Mouse (Mus musculus): ENCODE data around the gene Arr3.
A peak's percentile ranks its signal among the peaks of the same experiment; 100 is the strongest.

Arr3 gene

GRCm38 (mm10) chrX:100605314-100605713 is at the start of gene Arr3:
Gene Arr3, plus strand, starts transcription at chrX:100605497.
- no peak for DNase-seq (ENCODE audit: low read depth, low spot score)

GRCm38 (mm10) chrX:100556026-100556425 is 49.3 kb upstream of the Arr3 start:
- no peak for DNase-seq (ENCODE audit: low read depth, low spot score)

DNA sequence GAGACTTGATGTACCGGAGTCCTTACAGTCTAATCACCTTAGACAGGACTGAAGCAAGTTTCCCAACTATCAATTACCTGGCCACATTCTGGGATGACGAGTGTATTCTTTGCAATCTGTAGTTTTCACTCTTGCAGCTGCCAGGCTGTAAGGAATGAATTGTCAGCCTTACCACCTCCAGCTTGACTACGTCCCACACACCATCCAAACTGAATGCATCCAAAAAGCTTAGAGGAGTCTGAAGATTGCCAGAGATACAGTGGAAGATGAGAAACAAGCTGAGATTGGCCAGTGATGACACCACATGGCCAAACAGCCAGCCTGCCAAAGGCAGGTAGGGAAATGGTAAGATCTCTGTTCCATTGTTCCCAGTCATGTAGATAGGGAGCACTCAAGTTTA is 39.6 kb upstream of the Arr3 start:
- DNase-seq (ENCODE audit: low read depth, low spot score) = no peak

DNA sequence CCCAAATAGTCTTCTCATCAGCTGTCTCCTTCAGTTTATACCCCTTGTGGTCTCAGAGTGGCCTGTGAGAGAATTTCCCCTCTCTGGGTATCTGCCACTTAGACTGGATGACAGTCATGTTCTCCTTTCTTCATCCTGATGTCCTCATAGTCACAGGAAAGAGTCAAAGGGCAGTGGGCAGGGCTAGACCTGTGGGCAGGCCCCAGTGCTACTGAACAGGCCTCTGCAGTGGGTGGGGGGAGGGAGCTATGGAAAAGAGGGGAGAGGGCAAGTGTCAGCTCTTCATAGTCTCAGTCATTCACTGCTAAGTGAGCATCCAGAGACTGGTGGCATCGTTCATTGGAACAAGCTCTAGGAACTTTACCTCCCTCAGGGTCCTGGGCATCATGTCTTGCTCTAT is 33.3 kb upstream of the Arr3 start, which contains the start of gene Awat1:
Gene Awat1 (plus strand): TSS at position 301 of the 400 bp plus-strand sequence.
- DNase-seq (ENCODE audit: low read depth, low spot score) = no peak

- DNase-seq (ENCODE audit: low read depth, low spot score) = no peak
These were observed 10.5 kb upstream of the Arr3 start, which contains the start of gene P2ry4 for GRCm38 (mm10) chrX:100594791-100595190. Gene P2ry4, minus strand, starts transcription at chrX:100594869.

DNA sequence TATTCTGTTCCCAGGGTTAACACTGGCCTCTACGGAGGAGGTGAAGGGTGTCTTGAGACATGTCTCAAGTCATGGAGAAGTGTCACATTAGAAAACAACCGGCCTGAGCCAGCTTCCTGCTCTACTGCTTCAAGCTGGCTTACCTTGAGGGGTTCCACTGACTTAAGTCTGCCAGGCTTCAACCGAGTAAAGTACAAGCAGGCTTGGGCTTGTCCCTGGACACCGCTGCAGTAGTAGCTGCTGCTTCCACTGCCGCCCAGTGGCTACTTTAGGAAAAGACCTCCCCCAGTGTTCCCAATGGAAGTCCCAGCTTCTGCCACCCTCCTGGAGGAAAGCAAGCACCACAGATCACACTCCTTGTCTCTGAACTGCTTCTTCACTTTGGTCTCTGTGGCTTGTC is 7.9 kb upstream of the Arr3 start:
- DNase-seq (ENCODE audit: low read depth, low spot score) = peak; percentile 27

DNA sequence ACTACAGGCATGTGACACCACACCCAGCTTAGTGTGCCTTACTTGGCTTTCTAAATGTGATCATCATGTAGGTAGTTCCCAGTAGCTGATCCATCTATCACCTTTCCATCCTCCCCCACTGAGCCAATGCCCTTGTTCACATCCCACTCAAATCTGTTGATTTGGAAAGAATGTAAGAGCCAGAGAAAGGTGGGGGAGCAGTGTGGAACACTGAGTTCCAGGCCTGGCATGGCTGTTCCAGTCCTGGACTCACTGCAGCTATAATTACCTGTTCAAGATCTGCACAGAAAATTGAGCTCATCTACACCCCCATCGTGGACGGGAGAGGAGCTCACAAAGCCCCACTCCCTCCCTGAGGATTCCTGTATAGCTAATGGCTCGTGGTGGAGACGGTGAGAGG is 5.5 kb upstream of the Arr3 start:
- no peak for DNase-seq (ENCODE audit: low read depth, low spot score)

DNA sequence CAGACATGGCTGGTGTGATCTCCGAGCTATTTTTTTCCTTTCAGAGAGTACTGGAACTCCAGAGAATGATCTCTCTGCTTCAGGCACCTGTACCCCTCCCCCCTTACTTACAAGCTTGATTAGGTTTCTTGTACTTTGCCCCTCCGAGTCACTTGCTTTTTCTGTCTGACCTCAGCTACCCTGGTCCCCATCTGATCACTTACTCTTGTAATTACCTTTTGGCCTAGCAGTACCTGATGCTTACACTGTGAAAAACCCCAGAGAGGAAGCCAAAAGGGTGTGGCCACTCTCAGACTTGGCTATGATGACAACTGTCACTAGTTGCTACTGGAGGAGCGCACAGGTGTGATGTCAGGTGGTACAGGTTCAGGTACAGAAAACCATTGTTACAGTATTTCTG is 13.2 kb downstream of the Arr3 start:
- no peak for DNase-seq (ENCODE audit: low read depth, low spot score)

DNA sequence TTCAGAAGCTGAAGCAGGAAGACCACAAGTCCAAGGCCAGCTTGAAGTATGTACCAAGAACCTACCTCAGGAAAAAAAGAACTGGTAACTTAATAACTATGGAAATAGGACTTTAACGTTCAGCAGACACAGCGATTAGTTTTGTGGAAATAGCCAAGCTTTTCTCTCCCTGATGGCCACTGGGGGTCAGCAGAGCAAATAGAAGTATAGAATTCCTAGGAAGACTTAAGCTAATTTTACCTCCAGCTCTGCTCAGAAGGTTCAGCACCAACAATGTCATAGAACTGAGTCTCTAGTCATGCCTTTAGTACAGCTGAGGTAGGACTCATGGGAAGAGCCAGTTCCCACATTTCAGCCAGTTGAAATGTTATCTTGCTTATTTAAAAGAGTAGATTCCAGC is 16.1 kb downstream of the Arr3 start:
- DNase-seq (ENCODE audit: low read depth, low spot score) = no peak

- DNase-seq (ENCODE audit: low read depth, low spot score) = no peak
These were observed 18.9 kb downstream of the Arr3 start for GRCm38 (mm10) chrX:100624242-100624641.

DNA sequence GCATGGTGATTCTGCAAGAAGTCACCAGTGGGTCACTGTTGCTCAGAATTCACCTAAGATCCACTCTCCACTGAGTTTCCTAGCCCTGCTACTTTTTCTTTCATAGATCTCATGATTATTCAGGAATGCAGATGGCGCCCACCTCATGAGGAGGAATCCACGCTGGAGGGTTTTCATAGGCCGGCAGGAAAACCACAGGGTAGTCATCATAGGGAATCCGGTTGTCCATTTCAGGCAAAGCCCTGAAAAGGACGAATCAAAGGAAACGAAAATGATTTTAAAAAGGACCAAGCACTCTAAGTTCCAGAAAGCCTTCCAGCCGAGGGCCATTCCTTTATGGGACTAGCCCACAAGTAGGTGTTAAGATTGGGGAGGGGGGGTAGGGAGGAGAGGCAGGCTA is 19.8 kb downstream of the Arr3 start:
- peak; percentile 10 for DNase-seq (ENCODE audit: low read depth, low spot score)

DNA sequence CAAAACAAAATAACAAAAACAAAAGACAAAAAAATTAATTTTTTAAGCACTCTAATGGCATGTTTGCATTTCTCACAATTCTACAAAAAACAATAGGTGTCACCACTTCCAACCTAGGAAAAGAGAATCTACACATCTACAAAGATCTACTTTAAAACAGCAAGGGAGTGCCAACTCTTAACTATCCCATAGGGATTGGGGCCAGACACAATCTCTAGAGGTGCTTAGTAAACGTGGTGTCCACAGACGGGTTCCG is 20.2 kb downstream of the Arr3 start, which contains the start of gene Kif4:
Gene Kif4 (plus strand): TSS at position 192 of the 256 bp plus-strand sequence.
- DNase-seq (ENCODE audit: low read depth, low spot score) = no peak

GRCm38 (mm10) chrX:100625802-100626793 is 20.8 kb downstream of the Arr3 start, which contains the start of gene Pdzd11:
Gene Pdzd11, minus strand, starts transcription at chrX:100626568.
- peak; percentile 93 for DNase-seq (ENCODE audit: low read depth, low spot score)

DNA sequence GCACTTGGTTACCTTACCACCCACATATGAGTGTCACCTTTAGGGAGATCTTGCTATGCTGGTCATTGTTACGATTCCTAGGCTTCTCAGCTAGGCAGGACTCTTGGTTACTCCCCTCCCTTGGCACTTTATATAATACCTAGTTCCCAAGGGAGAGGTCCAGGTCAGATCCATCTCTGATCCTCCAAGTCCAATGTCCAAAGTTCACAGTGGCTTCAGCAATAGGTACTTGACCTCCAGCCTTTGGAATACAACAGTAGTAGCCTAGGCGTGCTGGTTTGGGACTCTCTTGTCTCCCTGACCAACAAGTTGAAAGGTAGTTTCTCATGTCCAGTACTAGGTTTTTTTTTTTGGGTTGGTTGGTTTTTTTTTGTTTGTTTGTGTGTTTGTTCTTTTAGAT is 23.8 kb downstream of the Arr3 start:
- DNase-seq (ENCODE audit: low read depth, low spot score) = no peak

DNA sequence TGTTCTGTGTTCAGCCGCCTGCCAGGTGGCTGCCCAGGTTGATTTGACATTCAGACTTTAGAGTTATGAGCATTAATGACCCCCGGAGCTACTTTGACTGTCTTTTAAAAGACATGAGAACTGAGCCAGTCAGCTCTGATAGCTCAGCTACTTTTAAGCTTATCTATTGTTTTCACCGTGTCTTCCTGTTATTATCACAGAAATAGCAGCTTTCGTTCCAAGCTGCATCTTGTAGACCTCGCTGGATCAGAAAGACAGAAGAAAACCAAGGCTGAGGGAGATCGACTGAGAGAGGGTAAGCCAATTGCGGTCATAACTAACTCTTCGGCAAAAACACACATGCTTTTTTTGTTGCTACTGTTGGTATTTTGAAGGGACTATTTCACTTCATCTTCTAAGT is 33.2 kb downstream of the Arr3 start:
- DNase-seq (ENCODE audit: low read depth, low spot score) = no peak

- DNase-seq (ENCODE audit: low read depth, low spot score) = no peak
These were observed 47.6 kb downstream of the Arr3 start for GRCm38 (mm10) chrX:100652848-100653247.

DNA sequence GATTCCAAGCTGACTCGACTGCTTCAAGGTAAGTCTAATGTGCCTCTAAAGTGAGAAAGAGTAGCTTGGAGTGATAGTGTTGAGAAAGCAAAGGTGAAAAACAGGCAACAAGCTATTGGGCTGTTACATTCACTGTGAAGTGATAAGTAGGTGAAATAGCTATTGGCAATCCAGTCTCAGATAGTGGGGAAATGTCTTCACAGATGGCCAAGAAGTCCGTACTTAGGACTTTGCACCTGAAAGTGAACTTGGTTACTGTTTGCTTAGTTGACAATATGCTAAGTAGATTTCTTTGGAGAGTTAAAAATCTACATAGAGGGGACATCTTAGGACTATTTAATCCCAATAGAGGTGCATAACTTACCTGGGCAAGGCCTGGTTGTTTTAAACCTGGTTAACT is 59.5 kb downstream of the Arr3 start:
- DNase-seq (ENCODE audit: low read depth, low spot score) = no peak
